Mouse (Mus musculus) liver, postnatal 0 days (tissue): ENCODE results near the gene Slc45a1.

Experiments
- CTCF ChIP-seq: sonication (generic); IDR thresholded peaks from 2 replicates; pipeline ENCODE4 v1.5.1; 2016; ENCODE audit warnings: antibody characterized with exemption, low read depth
- EP300 ChIP-seq: IDR thresholded peaks from 2 replicates; pipeline ENCODE4 v1.6.1; 2016; ENCODE audit warnings: antibody characterized with exemption, low read depth, mild to moderate bottlenecking

DNA sequence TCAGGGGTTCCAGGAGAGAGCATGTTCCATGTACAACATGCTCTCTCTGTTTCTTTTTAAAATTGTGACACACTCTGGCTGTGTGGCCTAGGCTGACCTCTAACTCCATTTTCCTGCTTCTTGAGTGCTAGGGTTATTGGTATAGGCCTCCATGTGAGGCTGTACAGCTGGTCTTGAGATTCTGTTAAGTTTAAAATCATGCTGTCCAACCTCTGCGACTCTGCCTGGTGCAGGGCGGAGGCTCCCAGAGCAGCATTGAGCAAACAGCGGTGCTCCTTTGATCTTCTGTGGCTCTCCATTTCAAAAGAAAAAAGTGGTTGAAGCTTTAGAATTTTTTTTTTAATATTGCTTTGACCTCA is 68.2 kb downstream of the Slc45a1 start:
- no peak for TF ChIP-seq CTCF
- no peak for TF ChIP-seq EP300
